Mouse (Mus musculus) layer of hippocampus, adult 8-10 months (tissue): Measurements from ENCODE around the gene Jup. TPM values are rescaled to one million over a fixed set of nuclear protein-coding genes. Genes with fewer than 3 reads are reported as not detected.
"Not testable (repeated sequence)": the region's sequence is repeated elsewhere in the genome, so short reads cannot be mapped to it uniquely, and the experiment has no call there.

Source experiments
- DNase-seq, 2 experiments: peaks; one replicate each; pipeline ENCODE4 v3.0.0; 2022; ENCODE audit warnings: low spot score in 2 of 2
- microRNA-seq, 2 experiments: library from miRNA; unstranded; fragments of <30 nt; microRNA quantifications; one replicate each; pipeline ENCODE4 v1.2.0; 2022
- total RNA-seq, 4 experiments: library from RNA; stranded (reverse); gene quantifications; 2 replicates each; pipeline ENCODE4 v1.2.4; 2022

Gene Jup
- total RNA-seq, 4 experiments from 2014 or later: 37.5 to 40.7 (median 39.8) TPM

GRCm38 (mm10) chr11:100320701-100321410, 76.7 kb downstream of the Jup start:
- not testable (repeated sequence) for DNase-seq

- peak; percentile 92 to 94 for DNase-seq
These were observed 77.4 kb downstream of the Jup start for GRCm38 (mm10) chr11:100320172-100320630.

DNA sequence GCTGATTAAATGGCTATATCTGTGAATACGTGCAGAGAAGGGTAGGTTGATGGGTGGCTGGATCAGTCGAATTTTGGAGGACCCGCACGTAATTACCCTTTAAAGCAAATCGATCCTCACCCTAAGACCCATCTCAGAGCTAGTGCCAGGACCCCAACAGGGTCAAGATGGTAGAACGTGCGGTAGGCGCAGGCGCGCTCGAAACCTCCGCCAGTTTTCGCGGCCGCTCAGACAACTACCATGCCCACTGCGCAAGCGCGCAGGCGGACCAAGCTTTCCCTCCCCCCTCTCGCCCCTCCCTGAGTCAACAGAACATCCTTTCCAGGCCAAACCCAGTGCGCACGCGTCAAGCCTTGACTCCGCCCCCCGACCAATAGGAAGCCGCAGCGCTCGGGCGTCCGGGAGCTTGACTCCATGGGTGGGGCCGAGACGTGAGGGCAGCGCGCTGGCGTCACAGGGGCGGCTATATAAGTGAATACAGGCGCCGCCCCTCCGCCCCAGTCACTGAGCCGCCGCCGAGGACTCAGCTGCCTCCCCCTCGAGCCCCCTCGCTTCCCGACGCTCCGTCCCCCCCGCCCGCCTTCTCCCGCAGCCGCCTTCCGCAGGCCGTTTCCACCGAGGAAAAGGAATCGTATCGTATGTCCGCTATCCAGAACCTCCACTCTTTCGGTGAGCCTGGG, 77.9 kb downstream of the Jup start, which contains the start of gene Eif1:
Gene Eif1 (plus strand): TSS at position 394 of the 680 bp plus-strand sequence.
- peak; percentile 99 to 100 for DNase-seq

Small RNA genes within 50 kb of the gene (microRNA-seq; reads per million reads assigned to microRNA genes)
- 0 reads per million in 2 experiments for gene Gm27374

Other genes starting within 250 kb of the Jup start
- under 1 TPM in 3 of 4 experiments, not detected in 1; 0.22 to 0.59 (median 0.43) TPM for gene Krt19, start 249.1 kb downstream of the Jup start, total RNA-seq
- gene Krt9, start 204.5 kb downstream of the Jup start, total RNA-seq: 1 to 10 TPM; 3.4 to 5.7 (median 3.8) TPM
- gene Krt14, start 190.2 kb downstream of the Jup start, total RNA-seq: not detected
- not detected for gene Krt16, start 148.9 kb downstream of the Jup start, total RNA-seq
- gene Krt17, start 136.7 kb downstream of the Jup start, total RNA-seq: not detected
- gene Krt42, start 127.9 kb downstream of the Jup start, total RNA-seq: not detected
- 100 to 1,000 TPM; 732 to 782 (median 741) TPM for gene Eif1, start 77.9 kb downstream of the Jup start, total RNA-seq
- gene Gast, start 63.4 kb downstream of the Jup start, total RNA-seq: not detected
- 100 to 1,000 TPM; 164 to 201 (median 183) TPM for gene Hap1, start 41.6 kb downstream of the Jup start, total RNA-seq
- 10 to 100 TPM in 2 of 4 experiments, 1 to 10 TPM in 2; 9.3 to 12.4 (median 10.6) TPM for gene P3h4, start 17.1 kb upstream of the Jup start, total RNA-seq
- gene Fkbp10, start 17.9 kb upstream of the Jup start, total RNA-seq: 1 to 10 TPM; 5.3 to 9.2 (median 7.1) TPM
- 10 to 100 TPM; 46.8 to 59.5 (median 50.4) TPM for gene Nt5c3b, start 44.0 kb upstream of the Jup start, total RNA-seq
- gene Klhl10, start 44.2 kb upstream of the Jup start, total RNA-seq: 1 to 10 TPM in 3 of 4 experiments, under 1 TPM in 1; 0.92 to 2.2 (median 1.4) TPM
- gene Klhl11, start 75.0 kb upstream of the Jup start, total RNA-seq: 100 to 1,000 TPM in 3 of 4 experiments, 10 to 100 TPM in 1; 97.9 to 121 (median 111) TPM
- 100 to 1,000 TPM; 121 to 136 (median 128) TPM for gene Acly, start 130.2 kb upstream of the Jup start, total RNA-seq
- 1 to 10 TPM in 3 of 4 experiments, under 1 TPM in 1; 0.71 to 1.9 (median 1.6) TPM for gene Ttc25, start 147.8 kb upstream of the Jup start, total RNA-seq
- 100 to 1,000 TPM; 162 to 216 (median 203) TPM for gene Cnp, start 177.1 kb upstream of the Jup start, total RNA-seq
- 10 to 100 TPM; 11.7 to 13.4 (median 12.1) TPM for gene Nkiras2, start 221.5 kb upstream of the Jup start, total RNA-seq
- 100 to 1,000 TPM; 255 to 304 (median 273) TPM for gene Dnajc7, start 222.4 kb upstream of the Jup start, total RNA-seq